ENCODE assay signal across 27 mouse cellular contexts in genomic region chr14:62789282-62789681, GRCm38 (mm10). TPM values are rescaled to one million over a fixed set of nuclear protein-coding genes. Genes with fewer than 3 reads are reported as not detected.
DNase-seq lines count a peak whose midpoint lies in the region; ATAC-seq and TF ChIP-seq lines count a peak whose summit lies in the region.
"Had no signal": no experiment of that assay in that cellular context is flagged by ENCODE, and none has a peak within 500 bp of the region (broad histone marks: within the 10 kb centered on the region; RNA-seq: fewer than 3 reads in every experiment).

No protein-coding gene starts in this region.

- intact Hi-C loops in left cerebral cortex, postnatal 25 days (cut with DNase I) = no loop called here

- TF ChIP-seq CTCF in MEL (IDR thresholded peaks at IDR 0.05 in 2 of 3, conservative IDR thresholded peaks at IDR 0.05 in 1 of 3; ENCODE audit: control insufficient read depth in 1 of 3, insufficient read depth in 1 of 3, low read depth in 2 of 3, low read length in 3 of 3, poor library complexity in 1 of 3, severe bottlenecking in 1 of 3) = no peak
- TF ChIP-seq CTCF in lung, adult 2 months (IDR thresholded peaks at IDR 0.05; ENCODE audit: insufficient read depth, low read length) = no peak

- H3K36me3 ChIP-seq in MEL (ENCODE audit: control insufficient read depth in 1 of 2, insufficient read depth in 2 of 2, low read length in 2 of 2) = peaks cover 0 to 5% of the 10 kb centered on the region in 2 experiments; a peak in 2 of 4 replicates
- H3K36me3 ChIP-seq: embryonic facial prominence, embryonic 12.5 days; embryonic facial prominence, embryonic 15.5 days; heart, embryonic 12.5 days; heart, embryonic 15.5 days had no signal

- WGBS in lung, adult 2 months = 78% methylated on average over 4 of the region's 4 CpGs

- H3K9ac ChIP-seq in MEL (ENCODE audit: control insufficient read depth, low read depth, low read length, poor library complexity, severe bottlenecking) = no peak overlapping the region
- H3K9ac ChIP-seq: embryonic facial prominence, embryonic 12.5 days; embryonic facial prominence, embryonic 15.5 days; forebrain, postnatal 0 days; heart, embryonic 12.5 days; heart, embryonic 15.5 days; hindbrain, embryonic 14.5 days had no signal

- ATAC-seq in granulocyte monocyte progenitor cell, adult 5-6 weeks (replicated peaks; ENCODE audit: poor library complexity, severe bottlenecking) = peak; percentile 52; the same call in 1 of the 2 replicates
- ATAC-seq in megakaryocyte progenitor cell, adult 5-6 weeks (replicated peaks; ENCODE audit: poor library complexity) = peak; percentile 78
- ATAC-seq: CD4-positive, CD25-positive, alpha-beta regulatory T cell, adult 4 months; forebrain, embryonic 14.5 days; forebrain, postnatal 0 days; hindbrain, postnatal 0 days; inflammation-experienced regulatory T-cells, adult 6 months; intestine, embryonic 16.5 days had no signal

- peaks cover 0 to 13% of the 10 kb centered on the region in 2 experiments; a peak in 3 of 4 replicates for H3K4me1 ChIP-seq in MEL (ENCODE audit: control insufficient read depth in 1 of 2, insufficient read depth in 2 of 2, low read length in 2 of 2)
- no peaks in the 10 kb centered on the region for H3K4me1 ChIP-seq in lung, adult 2 months (ENCODE audit: control insufficient read depth, insufficient read depth, low read length)
- H3K4me1 ChIP-seq: embryonic facial prominence, embryonic 15.5 days; heart, embryonic 15.5 days had no signal

- no peaks in the 10 kb centered on the region for H3K27me3 ChIP-seq in MEL (ENCODE audit: control insufficient read depth in 1 of 2, insufficient read depth in 2 of 2, low read length in 2 of 2)
- H3K27me3 ChIP-seq: embryonic facial prominence, embryonic 12.5 days; embryonic facial prominence, embryonic 15.5 days; heart, embryonic 12.5 days; heart, embryonic 15.5 days had no signal

- no peaks in the 10 kb centered on the region for H3K79me2 ChIP-seq in MEL (ENCODE audit: control insufficient read depth, insufficient read depth, low read length, poor library complexity)

- DNase-seq in 416B (ENCODE audit: low read depth) (peak; percentile 80), MEL (ENCODE audit: low read depth, low spot score) (peak; percentile 68)
- no peak for DNase-seq in urinary bladder, adult 18-20 months (ENCODE audit: low spot score in 2 of 2)
- no peak for DNase-seq in left cerebral cortex, postnatal 25 days (ENCODE audit: low spot score in 2 of 2)
- DNase-seq in lung, adult 2 months = no peak
- DNase-seq: adrenal gland, adult 8-10 months; adrenal gland, postnatal 36 days; cerebellum, adult 18-20 months; cerebellum, adult 9-10 months; cerebellum, postnatal 14 days; forebrain, postnatal 0 days; gastrocnemius, adult 2 months; gastrocnemius, postnatal 25 days; heart, postnatal 10 days; heart, postnatal 36 days had no signal

- H3K9me3 ChIP-seq in MEL (replicated peaks; ENCODE audit: insufficient read depth, low read length) = no peaks in the 10 kb centered on the region
- H3K9me3 ChIP-seq: embryonic facial prominence, embryonic 12.5 days; embryonic facial prominence, embryonic 15.5 days; heart, embryonic 12.5 days; heart, embryonic 15.5 days had no signal

- no peak for TF ChIP-seq RAD21 in MEL (IDR thresholded peaks at IDR 0.05; ENCODE audit: low read depth, low read length)

- peak; percentile 53 to 58; a peak in 3 of 4 replicates for TF ChIP-seq EP300 in MEL (IDR thresholded peaks at IDR 0.05; ENCODE audit: low read depth in 1 of 2, low read length in 2 of 2)

- no peak overlapping the region for H3K27ac ChIP-seq in MEL (ENCODE audit: control insufficient read depth, low read depth, low read length)
- H3K27ac ChIP-seq: embryonic facial prominence, embryonic 12.5 days; embryonic facial prominence, embryonic 15.5 days; gastrocnemius, adult 2 months; heart, embryonic 15.5 days; hindbrain, embryonic 14.5 days; hindbrain, postnatal 0 days had no signal

- TF ChIP-seq POLR2A in MEL (IDR thresholded peaks at IDR 0.05; ENCODE audit: control insufficient read depth in 1 of 2, insufficient read depth in 1 of 2, low read depth in 1 of 2, low read length in 2 of 2, poor library complexity in 1 of 2) = no peak
- TF ChIP-seq POLR2A in lung, adult 2 months (IDR thresholded peaks at IDR 0.05; ENCODE audit: borderline replicate concordance, extremely low read depth, low read depth, low read length) = no peak

- no peak overlapping the region for H3K4me3 ChIP-seq in MEL (ENCODE audit: control insufficient read depth in 1 of 2, insufficient read depth in 1 of 2, low read depth in 2 of 2, low read length in 2 of 2)
- H3K4me3 ChIP-seq in lung, adult 2 months (replicated peaks; ENCODE audit: extremely low read depth, low read depth, low read length) = no peak overlapping the region
- H3K4me3 ChIP-seq: embryonic facial prominence, embryonic 12.5 days; embryonic facial prominence, embryonic 15.5 days; gastrocnemius, adult 2 months; heart, embryonic 12.5 days; heart, embryonic 15.5 days had no signal

TF ChIP-seq in MEL, 35 proteins besides CTCF, POLR2A, EP300 and RAD21 (continues in another document):
- TF ChIP-seq MEF2A (IDR thresholded peaks at IDR 0.05; ENCODE audit: extremely low read depth, insufficient replicate concordance, low read depth, low read length, poor library complexity, severe bottlenecking) = no peak
- TF ChIP-seq ZC3H11A (IDR thresholded peaks at IDR 0.05; ENCODE audit: low read depth, low read length) = no peak
- TF ChIP-seq MXI1 (IDR thresholded peaks at IDR 0.05; ENCODE audit: low read depth, low read length) = peak; percentile 48; the same call in 1 of the 2 replicates
- no peak for TF ChIP-seq SMC3 (IDR thresholded peaks at IDR 0.05; ENCODE audit: low read depth, low read length)
- TF ChIP-seq USF2 (IDR thresholded peaks at IDR 0.05; ENCODE audit: borderline replicate concordance in 1 of 2, insufficient read depth in 1 of 2, low read depth in 1 of 2, low read length in 2 of 2) = no peak
- no peak for TF ChIP-seq ZNF384 (IDR thresholded peaks at IDR 0.05; ENCODE audit: low read depth, low read length)
- no peak for TF ChIP-seq JUND (IDR thresholded peaks at IDR 0.05; ENCODE audit: low read depth, low read length)
- no peak for TF ChIP-seq TBP (IDR thresholded peaks at IDR 0.05; ENCODE audit: low read depth, low read length)
- TF ChIP-seq KAT2A (conservative IDR thresholded peaks at IDR 0.05; ENCODE audit: low read depth, low read length) = no peak
- TF ChIP-seq MAX (IDR thresholded peaks at IDR 0.05; ENCODE audit: low read length) = peak; percentile 64; the same call in 1 of the 2 replicates
- peak; percentile 39; the same call in 1 of the 2 replicates for TF ChIP-seq TCF12 (IDR thresholded peaks at IDR 0.05; ENCODE audit: low read depth, low read length)
- no peak for TF ChIP-seq CHD2 (IDR thresholded peaks at IDR 0.05; ENCODE audit: low read length)
- TF ChIP-seq USF1 (IDR thresholded peaks at IDR 0.05; ENCODE audit: low read depth, low read length) = no peak
- TF ChIP-seq MAFK (IDR thresholded peaks at IDR 0.05; ENCODE audit: borderline replicate concordance, low read depth, low read length) = no peak
- no peak for TF ChIP-seq BHLHE40 (IDR thresholded peaks at IDR 0.05; ENCODE audit: borderline replicate concordance, low read depth, low read length)
- TF ChIP-seq GABPA (IDR thresholded peaks at IDR 0.05; ENCODE audit: low read depth, low read length) = no peak
- TF ChIP-seq ETS1 (IDR thresholded peaks at IDR 0.05; ENCODE audit: low read depth, low read length) = 0 out of 2 replicates have a peak, but pooled peaks have one; percentile 51
- TF ChIP-seq CHD1 (IDR thresholded peaks at IDR 0.05; ENCODE audit: low read depth, low read length) = no peak
- TF ChIP-seq ZMIZ1 (IDR thresholded peaks at IDR 0.05; ENCODE audit: low read depth, low read length) = no peak
- no peak for TF ChIP-seq ELF1 (IDR thresholded peaks at IDR 0.05; ENCODE audit: low read depth, low read length)
- TF ChIP-seq UBTF (IDR thresholded peaks at IDR 0.05; ENCODE audit: borderline replicate concordance, insufficient read depth, low read depth, low read length) = no peak
- no peak for TF ChIP-seq ZKSCAN1 (IDR thresholded peaks at IDR 0.05; ENCODE audit: low read depth, low read length)
- TF ChIP-seq SIN3A (IDR thresholded peaks at IDR 0.05; ENCODE audit: low read length) = no peak
- TF ChIP-seq MAZ (IDR thresholded peaks at IDR 0.05; ENCODE audit: low read depth, low read length) = no peak
- TF ChIP-seq GATA1 (IDR thresholded peaks at IDR 0.05; ENCODE audit: low read depth, low read length) = peak; percentile 69
- peak; percentile 90 for TF ChIP-seq MYC (IDR thresholded peaks at IDR 0.05; ENCODE audit: low read depth, low read length)
- no peak for TF ChIP-seq MYB (IDR thresholded peaks at IDR 0.05; ENCODE audit: low read depth, low read length)
- no peak for TF ChIP-seq NELFE (IDR thresholded peaks at IDR 0.05; ENCODE audit: low read depth, low read length)
- no peak for TF ChIP-seq POLR2AphosphoS2 (IDR thresholded peaks at IDR 0.05; ENCODE audit: low read length)
- no peak for TF ChIP-seq E2F4 (IDR thresholded peaks at IDR 0.05; ENCODE audit: borderline replicate concordance, low read depth, low read length)

RNA-seq across cellular contexts. Expression of gene Ints6, which starts 28.3 kb away (rescaled TPM):
- total RNA-seq in MEL (2012; rRNA removed) = 29.1 and 31.0 TPM in 2 replicates
- polyA plus RNA-seq in MEL (2012; ENCODE audit: insufficient read depth in 1 of 2, insufficient read length in 2 of 2, low read depth in 1 of 2, low replicate concordance in 2 of 2, missing spikeins in 1 of 2) = 100 to 1,000 TPM in 1 of 2 experiments, 10 to 100 TPM in 1; 27.4 to 150 TPM
- 32.1 and 38.8 TPM in 2 replicates for total RNA-seq in granulocyte monocyte progenitor cell, adult 5-6 weeks (2014; fragmentation: Nextera tagmentation)
- 62.6 and 110 TPM in 2 replicates for total RNA-seq in granulocyte monocyte progenitor cell, adult 5-6 weeks (2017)
- 55.1 and 62.4 TPM in 2 replicates for total RNA-seq in megakaryocyte progenitor cell, adult 5-6 weeks (2015)
- total RNA-seq in megakaryocyte progenitor cell, adult 5-6 weeks (2017) = 77.3 and 85.7 TPM in 2 replicates
- 10 to 100 TPM; 33.4 to 39.3 TPM for total RNA-seq in left cerebral cortex, postnatal 25 days (2021)
- polyA plus RNA-seq in lung, adult 2 months (2012; rRNA removed) = 4.9 and 5.9 TPM in 2 replicates

RNA-seq across cellular contexts. Expression of gene Wdfy2, which starts 48.2 kb away (rescaled TPM):
- total RNA-seq in MEL (2012; rRNA removed) = 2.7 and 3.3 TPM in 2 replicates
- 1 to 10 TPM in 1 of 2 experiments, not detected in 1; 4.1 TPM for polyA plus RNA-seq in MEL (2012; ENCODE audit: insufficient read depth in 1 of 2, insufficient read length in 2 of 2, low read depth in 1 of 2, low replicate concordance in 2 of 2, missing spikeins in 1 of 2)
- total RNA-seq in granulocyte monocyte progenitor cell, adult 5-6 weeks (2014; fragmentation: Nextera tagmentation) = 18.9 and 21.0 TPM in 2 replicates
- 23.7 and 25.3 TPM in 2 replicates for total RNA-seq in granulocyte monocyte progenitor cell, adult 5-6 weeks (2017)
- 18.2 and 19.6 TPM in 2 replicates for total RNA-seq in megakaryocyte progenitor cell, adult 5-6 weeks (2015)
- 22.1 and 24.2 TPM in 2 replicates for total RNA-seq in megakaryocyte progenitor cell, adult 5-6 weeks (2017)
- total RNA-seq in left cerebral cortex, postnatal 25 days (2021) = 10 to 100 TPM; 11.4 to 12.1 TPM
- polyA plus RNA-seq in lung, adult 2 months (2012; rRNA removed) = 6.4 and 9.5 TPM in 2 replicates

Comparison
In these comparisons a context has a peak if more than half of its experiments do, and no peak if none do; other contexts are left out.
1. DNase-seq: peak in 416B (single experiment) and MEL (single experiment); none in urinary bladder, adult 18-20 months (0 of 2), left cerebral cortex, postnatal 25 days (0 of 2) and lung, adult 2 months (single experiment).